Mouse (Mus musculus) embryonic stem cell, embryonic (primary cell): ENCODE data around the gene Atoh8.

Experiments
- CTCF ChIA-PET, 4 experiments: fragments of 300-600 bp in 2 of 4; fragments of 350-600 bp in 2 of 4; sonication (Branson Sonifier 250); formaldehyde crosslinking; loops; one replicate each; lab custom pipeline; 2022; ENCODE audit warnings: inconsistent platforms in 2 of 4; lab: Charles Lee
- POLR2A ChIA-PET, 4 experiments: fragments of 300-600 bp in 2 of 4; fragments of 350-600 bp in 2 of 4; sonication (Branson Sonifier 250); formaldehyde crosslinking; loops; one replicate each; lab custom pipeline; 2022; ENCODE audit warnings: antibody characterized with exemption in 4 of 4, inconsistent platforms in 1 of 4; lab: Charles Lee

Atoh8 gene

DNA sequence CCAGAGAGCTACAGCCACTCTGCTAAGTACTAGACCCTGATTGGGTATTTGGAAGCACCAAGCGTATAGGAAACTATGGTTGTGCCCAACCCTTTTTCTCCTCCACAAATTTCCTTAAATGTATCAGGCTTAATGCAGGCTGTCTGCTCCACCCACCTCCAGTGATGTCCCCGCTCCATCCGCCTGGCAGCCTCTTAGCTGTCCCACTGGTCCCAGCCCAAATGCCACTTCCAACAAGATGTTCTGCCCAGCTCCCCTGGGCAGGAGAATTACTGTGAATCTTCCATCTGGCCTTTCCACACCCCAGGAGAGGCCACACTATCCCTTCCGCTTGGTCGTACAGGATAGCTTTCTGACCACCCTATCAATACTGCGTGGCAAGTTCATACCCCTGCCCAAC is 12.5 kb downstream of the Atoh8 start:
- POLR2A ChIA-PET: interaction anchor here in 2 of 4 experiments (1.0 to 6.8 kb wide), 7 partner anchors 9 to 38 kb away, joined by 3 to 28 read pairs (median 6); partner anchors contain the start of gene Atoh8 (in 1 of the 2)

DNA sequence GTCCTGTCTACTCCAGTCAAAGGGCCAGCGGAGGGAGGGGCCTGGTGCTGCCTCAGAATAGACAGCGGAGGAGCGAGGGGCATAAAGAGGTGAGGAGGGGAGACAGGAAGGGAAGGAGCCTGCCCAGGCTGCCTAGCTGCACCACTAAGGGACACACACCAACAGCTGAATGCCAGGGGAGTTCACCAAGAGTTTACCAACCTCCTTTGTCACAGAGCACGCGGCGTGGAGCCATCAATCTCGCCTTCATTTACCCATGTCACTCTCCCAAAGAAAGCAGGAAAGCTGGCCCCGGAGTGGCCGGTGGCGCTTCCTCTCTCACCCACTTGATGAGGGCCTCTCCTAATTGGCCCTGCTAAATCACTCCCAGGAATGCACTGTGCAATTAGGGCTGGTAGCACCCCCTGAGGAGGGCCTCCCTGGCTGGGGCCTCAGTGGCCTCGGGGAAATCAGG is 13.1 kb downstream of the Atoh8 start:
- CTCF ChIA-PET: interaction anchor here in 3 of 4 experiments (0.7 to 1.5 kb wide), 3 partner anchors 39 to 45 kb away, joined by 3 to 4 read pairs (median 3); no protein-coding TSS in a partner anchor

More for the DNA sequence above, 12.5 kb downstream of the Atoh8 start:
- CTCF ChIA-PET: interaction anchor here in 2 of 4 experiments (1.5 to 1.6 kb wide), 2 partner anchors 14 to 39 kb away, joined by 4 to 5 read pairs; no protein-coding TSS in a partner anchor

DNA sequence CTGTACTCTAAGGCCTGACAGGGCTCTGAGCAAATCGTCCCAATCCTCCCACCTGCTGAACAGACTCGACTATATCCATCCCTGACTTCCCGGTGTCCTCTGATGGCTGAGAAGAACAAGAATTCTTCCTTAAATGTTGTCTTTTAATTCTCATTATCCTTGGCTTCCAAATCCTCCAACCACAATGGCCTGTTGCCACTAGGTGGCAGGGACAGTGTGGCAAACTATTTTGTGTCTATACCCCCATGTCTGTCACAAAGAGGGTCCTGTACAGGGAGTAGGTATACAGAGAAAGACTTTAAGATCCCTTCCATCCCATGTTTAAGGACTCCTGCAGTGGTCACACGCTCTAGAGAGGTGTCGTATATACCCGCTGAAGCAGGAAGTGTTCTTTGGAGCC is 14.1 kb downstream of the Atoh8 start:
- CTCF ChIA-PET: no interaction called here
- POLR2A ChIA-PET: interaction anchor here in 2 of 4 experiments (2.2 to 6.8 kb wide), 2 partner anchors 12 to 15 kb away, joined by 6 to 28 read pairs; partner anchors contain the start of gene Atoh8 (in 1 of the 2)

More for the DNA sequence above, 13.1 kb downstream of the Atoh8 start:
- POLR2A ChIA-PET: interaction anchor here in 3 of 4 experiments (0.6 to 6.8 kb wide), 8 partner anchors 9 to 39 kb away, joined by 3 to 28 read pairs (median 6); partner anchors contain the start of gene Atoh8 (in 1 of the 3)

DNA sequence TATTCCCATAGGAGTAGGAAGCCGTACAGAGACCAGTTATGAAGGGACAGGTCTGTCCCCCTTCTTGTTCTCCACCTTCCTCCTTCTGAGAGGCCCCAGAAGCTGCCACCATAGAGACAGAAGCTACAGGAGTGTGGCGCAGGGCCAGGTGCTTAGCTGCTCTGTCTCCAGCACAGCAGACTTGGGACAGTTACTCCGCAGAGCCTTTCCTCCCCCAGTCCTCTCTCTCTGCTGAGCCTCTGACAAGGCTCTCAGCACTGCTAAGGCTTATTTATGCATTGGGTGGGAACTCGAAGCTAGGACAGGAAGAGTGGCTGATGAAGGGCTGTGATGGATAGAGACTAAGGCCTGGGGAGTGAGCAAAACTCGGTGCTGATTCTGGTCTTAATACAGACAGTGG is 15.8 kb downstream of the Atoh8 start:
- ChIA-PET POLR2A (interaction anchor here in 1 of 4 experiments (1.7 kb wide), 1 partner anchor 30 kb away, joined by 3 read pairs; no protein-coding TSS in a partner anchor), CTCF (interaction anchor here in 1 of 4 experiments (0.6 kb wide), 1 partner anchor 620 kb away, joined by 8 read pairs; no protein-coding TSS in a partner anchor)

DNA sequence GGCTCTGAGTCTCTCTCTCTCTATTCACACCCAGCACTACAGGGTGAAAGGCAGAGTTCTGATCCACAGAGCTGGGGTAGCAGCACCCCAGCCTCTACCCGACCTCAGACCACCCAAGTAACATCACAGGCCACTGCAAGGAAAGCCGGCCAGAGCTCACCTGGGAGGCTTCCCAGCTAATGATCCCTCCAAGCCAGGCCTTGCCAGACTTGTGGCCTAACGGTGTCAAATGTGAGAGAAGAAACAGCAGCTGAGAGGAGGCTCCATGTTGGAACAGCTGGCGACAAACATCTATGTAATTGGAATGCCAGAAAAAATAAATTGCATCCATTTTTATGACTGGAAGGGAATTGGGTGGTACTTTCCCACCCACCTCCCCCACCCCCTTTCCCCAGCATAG is 17.1 kb downstream of the Atoh8 start:
- ChIA-PET CTCF (interaction anchor here in 2 of 4 experiments (0.6 to 0.9 kb wide), 3 partner anchors 30 to 307 kb away, joined by 4 to 9 read pairs (median 5); no protein-coding TSS in a partner anchor), POLR2A (interaction anchor here in 2 of 4 experiments (0.7 to 1.7 kb wide), 2 partner anchors 11 to 29 kb away, joined by 3 read pairs; no protein-coding TSS in a partner anchor)

DNA sequence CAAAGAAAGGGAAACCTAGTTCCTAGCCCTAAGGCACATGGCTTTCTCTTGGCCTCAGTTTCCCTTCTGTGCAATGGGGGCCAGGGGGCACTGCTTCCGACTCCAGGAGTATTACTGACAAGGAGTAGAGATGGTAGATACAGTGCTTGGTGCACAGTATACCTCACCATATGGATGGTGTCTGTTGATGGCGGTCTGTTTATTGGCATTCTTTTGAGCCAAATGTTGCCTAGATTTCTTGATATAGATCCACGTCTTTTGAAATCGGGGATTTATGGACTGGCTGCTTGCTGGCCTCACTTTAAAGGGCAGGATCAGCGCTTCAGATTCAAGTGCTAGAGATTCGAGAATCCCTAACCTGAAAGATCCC is 18.0 kb downstream of the Atoh8 start:
- CTCF ChIA-PET: interaction anchor here in 3 of 4 experiments (0.5 to 1.0 kb wide), 9 partner anchors 18 to 247 kb away, joined by 3 to 12 read pairs (median 3); partner anchors contain the start of gene Atoh8 (in 1 of the 3)
- POLR2A ChIA-PET: interaction anchor here in 1 of 4 experiments (0.6 to 1.0 kb wide), 3 partner anchors 10 to 399 kb away, joined by 3 read pairs; partner anchors contain the start of gene Tgoln1

DNA sequence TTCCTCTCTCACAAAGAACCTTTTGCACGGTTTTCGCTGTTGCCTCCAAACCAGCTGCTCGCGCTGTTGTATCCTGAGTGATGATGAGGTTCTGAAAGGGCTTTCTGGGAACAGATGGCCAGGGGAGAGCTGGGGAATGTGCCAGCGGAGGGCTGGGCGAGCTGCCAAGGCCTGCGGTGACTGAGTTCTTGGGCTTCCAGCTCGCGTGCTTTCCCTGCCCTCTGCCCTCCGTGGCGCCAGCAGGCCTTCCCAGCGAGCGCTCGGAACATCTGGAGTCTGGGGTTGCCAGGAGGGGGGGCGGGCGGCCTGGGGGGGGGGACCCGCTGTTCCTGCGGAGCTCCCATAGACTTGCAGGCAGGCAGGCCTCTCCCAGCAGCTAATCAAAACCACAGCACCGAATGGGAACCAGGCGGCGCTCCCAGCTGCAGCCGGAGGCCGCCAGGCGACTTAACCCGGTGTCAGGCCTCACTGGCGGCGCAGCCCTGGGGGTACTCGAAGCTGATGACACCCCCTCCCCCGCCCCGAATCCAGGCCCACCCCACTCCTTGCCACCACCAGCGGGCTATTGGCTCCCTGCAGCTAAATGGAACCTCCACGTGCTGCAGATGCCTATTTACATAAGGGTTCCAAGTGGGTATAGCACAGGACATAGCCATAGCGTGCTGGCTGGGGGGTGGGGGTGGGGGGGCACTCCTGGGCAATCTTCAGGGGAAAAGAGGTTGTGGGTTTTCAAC is 18.5 kb downstream of the Atoh8 start:
- POLR2A ChIA-PET: interaction anchor here in 3 of 4 experiments (0.5 to 1.5 kb wide), 17 partner anchors 11 to 1342 kb away, joined by 3 to 7 read pairs (median 3); partner anchors contain the start of genes Atoh8 (in 1 of the 3) and Tgoln1 (in 1 of the 3)

DNA sequence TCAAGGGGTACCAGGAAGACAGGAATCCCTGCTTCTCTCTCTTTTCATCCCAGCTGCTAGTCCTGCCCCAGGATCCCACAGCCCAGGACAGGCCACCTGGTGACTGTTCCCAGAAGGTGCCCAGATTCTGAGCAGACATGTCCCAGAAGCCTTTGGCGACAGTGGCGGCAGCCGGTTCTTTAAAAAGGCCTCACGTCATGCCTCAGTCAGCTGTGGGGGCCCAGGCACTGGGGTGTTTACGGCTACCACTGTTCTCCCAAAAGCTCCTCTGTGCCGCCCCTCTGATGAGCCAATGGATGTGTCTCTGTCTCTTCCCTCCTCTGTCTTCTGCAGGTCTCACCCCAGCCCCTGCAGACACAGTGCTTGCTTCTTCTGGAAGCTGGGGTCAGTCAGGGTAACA is 19.8 kb downstream of the Atoh8 start:
- CTCF ChIA-PET: interaction anchor here in 3 of 4 experiments (0.6 to 1.5 kb wide), 4 partner anchors 20 to 92 kb away, joined by 3 to 5 read pairs (median 4); partner anchors contain the start of gene Atoh8 (in 2 of the 3)
- POLR2A ChIA-PET: interaction anchor here in 1 of 4 experiments (0.6 to 1.9 kb wide), 5 partner anchors 9 to 1337 kb away, joined by 3 to 8 read pairs (median 7); no protein-coding TSS in a partner anchor

More for the DNA sequence above, 18.5 kb downstream of the Atoh8 start:
- CTCF ChIA-PET: interaction anchor here (0.5 to 1.5 kb wide), 12 partner anchors 18 to 794 kb away, joined by 3 to 12 read pairs (median 4); partner anchors contain the start of gene Atoh8 (in 3 of the 4)

DNA sequence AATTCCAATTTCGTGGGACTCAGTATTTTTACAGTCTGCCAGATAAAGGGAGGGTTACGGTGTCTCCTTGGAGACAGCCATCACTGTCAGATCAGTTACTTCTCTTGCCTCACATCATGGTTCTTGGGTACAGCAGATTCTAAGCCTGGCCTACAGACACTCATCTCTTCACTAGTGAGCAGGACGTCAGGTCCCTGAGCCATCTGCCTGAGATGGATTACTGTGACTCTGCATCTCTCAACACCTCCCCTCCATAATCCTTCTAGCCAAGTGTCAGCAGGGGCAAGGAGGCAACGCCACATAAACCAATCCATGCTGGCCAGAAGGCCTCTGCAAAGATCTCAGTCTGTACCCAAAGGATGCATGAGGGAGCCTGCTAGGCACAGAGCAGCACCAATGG is 24.0 kb downstream of the Atoh8 start:
- ChIA-PET CTCF (interaction anchor here in 2 of 4 experiments (0.6 to 0.7 kb wide), 2 partner anchors 216 to 1301 kb away, joined by 3 to 4 read pairs; no protein-coding TSS in a partner anchor), POLR2A (interaction anchor here in 2 of 4 experiments (0.6 to 0.7 kb wide), 2 partner anchors 8 to 12 kb away, joined by 4 read pairs; no protein-coding TSS in a partner anchor)

DNA sequence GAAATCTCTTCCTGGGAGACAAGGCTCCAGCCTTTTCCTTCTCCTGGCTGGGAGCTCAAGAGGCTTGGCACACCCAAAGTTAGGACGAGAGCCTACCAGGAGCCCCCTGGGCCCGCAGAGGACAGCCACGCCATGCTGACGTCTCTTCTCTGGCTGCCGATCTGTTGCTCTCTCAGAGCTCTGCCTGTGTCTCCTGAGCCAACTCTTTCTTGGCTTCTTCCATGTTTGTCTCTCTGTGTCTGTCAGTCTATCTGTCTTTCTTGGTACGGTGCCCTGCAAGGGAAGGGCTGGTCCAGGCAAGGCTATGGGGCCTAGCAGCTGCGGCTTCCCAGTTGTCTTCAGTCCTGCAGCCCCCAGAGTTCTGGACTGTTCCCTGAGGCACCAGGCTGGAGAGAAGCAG is 24.6 kb downstream of the Atoh8 start:
- CTCF ChIA-PET: interaction anchor here in 2 of 4 experiments (0.6 to 0.7 kb wide), 2 partner anchors 217 to 1300 kb away, joined by 3 to 4 read pairs; no protein-coding TSS in a partner anchor
- POLR2A ChIA-PET: interaction anchor here in 2 of 4 experiments (0.6 to 1.4 kb wide), 2 partner anchors 11 to 666 kb away, joined by 3 to 4 read pairs; no protein-coding TSS in a partner anchor

DNA sequence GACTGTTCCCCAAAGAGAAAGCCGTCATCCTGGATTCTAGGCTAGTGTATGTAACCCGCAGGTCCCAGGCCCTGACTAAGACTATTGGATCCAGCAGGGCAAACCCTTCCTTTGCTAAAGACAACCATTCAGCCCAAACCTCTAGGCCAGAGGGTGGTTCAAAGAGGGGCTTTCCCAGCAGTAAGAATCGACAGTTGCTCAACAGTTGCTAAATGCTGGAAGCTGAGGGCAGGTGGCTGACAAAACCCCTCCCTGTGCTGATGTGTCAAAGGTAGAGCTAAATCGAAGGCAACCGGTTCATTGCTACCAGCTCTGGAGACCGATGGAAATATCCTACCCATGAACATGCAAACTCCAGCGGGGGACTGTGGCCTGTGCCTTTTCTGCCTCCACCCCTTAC is 25.6 kb downstream of the Atoh8 start:
- CTCF ChIA-PET: interaction anchor here in 1 of 4 experiments (0.7 kb wide), 1 partner anchor 52 kb away, joined by 3 read pairs; no protein-coding TSS in a partner anchor
- POLR2A ChIA-PET: interaction anchor here in 1 of 4 experiments (1.4 kb wide), 1 partner anchor 665 kb away, joined by 3 read pairs; no protein-coding TSS in a partner anchor

DNA sequence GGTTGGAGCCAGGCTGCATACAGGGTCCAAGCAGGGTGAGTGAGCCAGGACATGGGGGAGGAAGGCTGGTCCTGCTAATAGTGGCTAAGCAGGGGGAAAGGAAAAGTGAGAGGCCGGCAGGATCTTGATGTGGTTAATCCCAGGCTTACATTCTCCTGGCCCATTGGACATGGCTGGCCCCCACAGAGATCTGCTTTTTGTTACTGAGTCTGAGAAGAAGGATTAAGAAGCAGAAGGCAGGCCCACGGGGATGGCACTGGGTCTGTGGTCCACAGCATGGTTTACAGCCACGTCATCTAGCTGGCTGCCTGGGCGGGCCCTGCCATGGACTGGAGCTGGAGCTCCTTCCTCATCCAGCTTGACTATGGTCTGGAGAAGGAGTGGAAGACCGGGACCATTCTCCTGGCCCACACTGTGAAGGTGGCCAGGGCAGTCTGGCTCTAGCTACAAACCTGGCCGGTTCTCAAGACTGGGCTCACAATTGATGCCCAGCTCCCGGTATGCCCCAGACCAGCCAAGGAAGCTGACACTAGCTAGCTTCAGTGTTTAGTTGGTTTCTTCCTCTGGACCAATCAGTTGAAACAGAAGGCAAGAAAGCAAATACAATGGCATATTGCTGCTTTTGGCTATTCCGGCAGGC is 26.9 kb downstream of the Atoh8 start:
- POLR2A ChIA-PET: no interaction called here
- CTCF ChIA-PET: no interaction called here

DNA sequence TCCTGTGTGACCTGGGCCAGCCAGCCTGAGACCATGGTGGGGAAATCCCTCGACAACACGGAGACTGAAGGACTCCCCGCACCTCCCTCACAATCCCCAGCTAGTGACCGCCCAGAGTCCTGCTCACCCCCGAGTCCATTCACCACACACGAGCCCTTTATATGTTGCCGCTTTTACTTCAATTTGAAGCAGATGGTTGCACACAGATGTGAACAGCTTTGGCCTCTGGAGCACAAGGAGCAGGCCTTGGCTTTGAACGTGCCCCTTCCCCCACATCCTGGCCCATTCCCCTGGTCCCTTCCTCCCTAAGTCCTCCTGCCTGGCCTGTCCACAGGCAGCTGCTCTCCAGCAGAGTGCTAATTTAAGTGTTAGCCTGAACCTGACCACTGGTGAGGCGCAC is 29.4 kb downstream of the Atoh8 start:
- POLR2A ChIA-PET: interaction anchor here in 2 of 4 experiments (0.5 to 1.1 kb wide), 2 partner anchors 11 to 17 kb away, joined by 3 read pairs; no protein-coding TSS in a partner anchor
- CTCF ChIA-PET: no interaction called here

DNA sequence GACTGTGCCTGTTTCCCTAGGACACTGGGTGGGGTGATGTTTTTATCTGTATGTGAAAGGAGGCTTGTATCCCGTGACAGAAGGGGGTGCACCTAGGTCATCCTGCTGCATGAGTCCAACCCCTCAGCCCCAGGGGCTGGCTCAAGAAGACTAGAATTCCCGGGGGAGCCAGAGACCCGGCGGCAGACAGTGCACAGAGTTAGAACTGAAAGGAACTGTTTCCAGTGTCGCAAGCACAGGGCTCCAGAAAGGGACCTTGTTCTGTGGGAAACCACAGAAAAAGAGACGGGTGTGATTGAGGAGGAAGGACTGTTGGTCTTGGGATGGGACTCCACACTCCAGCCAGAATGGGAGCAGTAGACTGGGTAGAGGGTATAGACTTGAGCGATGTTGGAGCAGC is 30.5 kb downstream of the Atoh8 start:
- POLR2A ChIA-PET: no interaction called here
- CTCF ChIA-PET: interaction anchor here in 1 of 4 experiments (0.7 kb wide), 1 partner anchor 37 kb away, joined by 3 read pairs; no protein-coding TSS in a partner anchor

DNA sequence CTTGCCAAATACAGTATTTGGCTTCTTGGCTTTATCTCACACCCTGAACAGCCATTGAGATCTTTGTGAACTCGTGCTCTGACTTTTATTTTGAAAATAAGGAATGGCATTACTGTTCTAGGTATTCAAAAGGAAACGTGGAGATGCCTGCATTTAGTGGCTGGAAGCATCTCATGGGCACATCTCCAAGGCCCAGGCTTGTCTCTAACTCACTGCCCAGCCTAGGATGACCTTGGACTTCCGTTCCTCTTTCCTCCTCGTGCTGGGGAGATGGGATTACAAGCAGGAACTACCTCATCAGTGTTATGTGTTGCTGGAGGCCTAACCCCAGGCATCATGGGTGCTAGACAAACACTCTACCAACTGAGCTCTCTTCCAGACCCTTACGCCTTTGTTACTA is 32.1 kb downstream of the Atoh8 start:
- ChIA-PET CTCF (interaction anchor here in 2 of 4 experiments (0.6 to 0.7 kb wide), 2 partner anchors 22 to 100 kb away, joined by 3 to 4 read pairs; no protein-coding TSS in a partner anchor), POLR2A (interaction anchor here in 3 of 4 experiments (0.6 to 1.5 kb wide), 4 partner anchors 9 to 58 kb away, joined by 3 to 11 read pairs (median 4); no protein-coding TSS in a partner anchor)

DNA sequence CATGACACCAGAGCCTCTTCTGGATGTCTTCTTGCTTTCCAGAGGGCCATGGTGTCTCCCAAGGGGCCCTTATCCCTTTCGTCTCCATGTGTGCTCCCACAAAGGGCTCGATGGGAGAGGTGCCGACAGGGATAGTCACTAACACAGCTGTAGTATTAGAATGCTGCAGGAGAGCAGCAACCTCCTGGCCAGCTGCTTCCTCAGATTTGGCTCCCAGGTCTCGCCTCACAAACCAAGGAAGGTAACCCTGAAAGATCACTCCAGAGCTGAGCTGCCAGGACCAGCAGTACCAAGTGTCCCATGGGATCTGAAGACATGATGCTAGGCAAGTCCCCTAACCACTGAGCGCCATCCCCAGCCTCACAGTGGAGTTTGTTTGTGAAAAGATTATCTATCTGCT is 32.6 kb downstream of the Atoh8 start:
- CTCF ChIA-PET: interaction anchor here in 1 of 4 experiments (0.6 kb wide), 1 partner anchor 1397 kb away, joined by 4 read pairs; no protein-coding TSS in a partner anchor
- POLR2A ChIA-PET: interaction anchor here in 1 of 4 experiments (0.6 to 1.5 kb wide), 2 partner anchors 20 to 1001 kb away, joined by 3 to 5 read pairs; no protein-coding TSS in a partner anchor

DNA sequence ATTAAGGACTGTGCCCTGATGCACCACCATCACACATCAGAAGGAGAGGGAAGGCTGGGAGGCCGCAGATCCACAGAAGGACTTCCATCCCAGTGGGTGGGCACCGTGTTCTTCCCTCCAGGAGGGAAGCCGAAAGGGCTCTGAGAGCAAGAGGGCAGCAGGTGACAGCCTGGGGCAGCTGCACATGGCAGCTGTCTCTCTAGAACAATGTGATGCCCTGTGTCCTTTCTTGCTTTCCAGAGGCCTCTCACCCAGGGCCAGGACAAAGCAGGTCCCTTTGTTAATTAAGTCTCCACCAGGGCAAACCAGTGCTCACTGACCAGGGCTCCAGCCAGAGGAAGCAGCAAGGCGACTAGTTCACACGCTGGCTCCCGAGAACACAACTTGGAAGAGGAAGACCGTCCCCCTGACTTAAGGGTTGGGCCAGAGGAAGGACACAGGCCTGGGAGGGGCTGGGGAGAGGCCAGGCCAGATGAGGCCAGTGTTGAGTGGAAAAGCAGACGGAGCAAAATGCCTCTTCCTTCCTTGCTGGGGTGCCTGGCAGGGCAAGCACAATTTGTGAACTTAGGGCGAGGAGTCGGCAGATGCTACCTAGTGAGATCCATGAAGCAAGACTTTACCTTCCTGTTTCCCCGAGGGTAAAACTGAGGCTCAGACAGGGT is 34.7 kb downstream of the Atoh8 start:
- POLR2A ChIA-PET: no interaction called here
- CTCF ChIA-PET: interaction anchor here in 1 of 4 experiments (1.0 kb wide), 1 partner anchor 37 kb away, joined by 3 read pairs; no protein-coding TSS in a partner anchor
